Mouse (Mus musculus) cortical plate, adult 2 months (tissue): ENCODE measurements around the gene Slc25a45. TPM values are rescaled to one million over a fixed set of nuclear protein-coding genes. Genes with fewer than 3 reads are reported as not detected.
A peak's percentile ranks its signal among the peaks of the same experiment; 100 is the strongest.

Experiments
- H3K27ac ChIP-seq: fragments of 200-500 bp; 2 replicates; pipeline ENCODE4 v1.5.1; 2012; ENCODE audit warnings: low read length, control low read depth, inconsistent platforms; ENCODE audit not compliant: insufficient read depth
- H3K4me1 ChIP-seq: fragments of 200-500 bp; 2 replicates; pipeline ENCODE4 v1.6.1; 2011; ENCODE audit warnings: low read length; ENCODE audit not compliant: control insufficient read depth, insufficient read depth
- H3K4me3 ChIP-seq: fragments of 200-500 bp; 2 replicates; pipeline ENCODE4 v1.5.1; 2011; ENCODE audit warnings: mild to moderate bottlenecking, low read length, control low read depth; ENCODE audit not compliant: insufficient read depth
- CTCF ChIP-seq: fragments of 200-500 bp; IDR thresholded peaks from 2 replicates; pipeline ENCODE4 v1.5.1; 2011; ENCODE audit warnings: mild to moderate bottlenecking, control low read depth, low read length; ENCODE audit not compliant: insufficient read depth; ENCODE audit errors: extremely low read depth
- POLR2A ChIP-seq: fragments of 200-500 bp; IDR thresholded peaks from 2 replicates; pipeline ENCODE4 v1.6.1; 2011; ENCODE audit warnings: mild to moderate bottlenecking, low read length, control low read depth; ENCODE audit not compliant: insufficient read depth; ENCODE audit errors: extremely low read depth
- polyA plus RNA-seq: library from polyadenylated mRNA; depleted of rRNA; stranded (reverse); fragments of >200 nt; gene quantifications from 2 replicates; pipeline ENCODE4 v1.2.3, GENCODE M21; 2012

Gene Slc25a45
- polyA plus RNA-seq, 1 experiment, result 6.6 TPM

- no peak overlapping the region for H3K27ac ChIP-seq
- no peaks in the 10 kb centered on the region for H3K4me1 ChIP-seq
- no peak overlapping the region for H3K4me3 ChIP-seq
- peak; percentile 16; the same call in 1 of the 2 replicates for TF ChIP-seq CTCF
- no peak for TF ChIP-seq POLR2A
Observed at GRCm38 (mm10) chr19:5885838-5886237, 8.2 kb downstream of the Slc25a45 start.

DNA sequence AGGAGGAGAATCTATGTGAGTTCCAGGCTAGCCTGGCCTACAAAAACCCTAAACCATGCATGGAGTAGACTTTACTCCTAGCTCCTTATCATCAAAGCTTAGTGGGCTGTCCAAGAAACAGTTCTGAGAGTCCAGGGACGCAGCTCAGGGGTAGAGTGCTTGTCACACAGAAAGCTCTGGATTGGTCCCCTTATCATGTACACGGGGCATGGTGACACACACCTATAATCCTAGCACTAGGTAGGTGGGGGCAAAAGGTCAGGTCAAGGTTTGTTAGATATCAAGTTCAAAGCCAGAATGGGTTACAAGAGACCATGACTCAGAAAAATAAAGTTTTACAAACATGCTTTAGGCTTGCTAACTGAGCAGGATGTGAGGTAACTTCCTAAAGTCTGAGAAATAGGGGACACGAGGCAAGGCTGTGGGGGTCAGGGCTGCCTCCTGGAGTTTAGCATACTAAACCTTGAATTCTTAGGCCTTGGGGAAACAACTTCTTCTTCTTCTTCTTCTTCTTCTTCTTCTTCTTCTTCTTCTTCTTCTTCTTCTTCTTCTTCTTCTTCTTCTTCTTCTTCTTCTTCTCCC, 9.7 kb downstream of the Slc25a45 start:
- TF ChIP-seq POLR2A (no peak), CTCF (no peak)
- no peak overlapping the region for H3K4me3 ChIP-seq
- H3K27ac ChIP-seq, result no peak overlapping the region
- no peaks in the 10 kb centered on the region for H3K4me1 ChIP-seq

GRCm38 (mm10) chr19:5889211-5889610, 11.6 kb downstream of the Slc25a45 start:
- Histone ChIP-seq H3K4me1 (0 out of 2 replicates have a peak, but pooled peaks cover 2% of the 10 kb centered on the region), H3K27ac (no peak overlapping the region), H3K4me3 (no peak overlapping the region)
- TF ChIP-seq POLR2A (no peak), CTCF (no peak)

- H3K4me3 ChIP-seq, result no peak overlapping the region
- no peak overlapping the region for H3K27ac ChIP-seq
- H3K4me1 ChIP-seq, result 0 out of 2 replicates have a peak, but pooled peaks cover 2% of the 10 kb centered on the region
- TF ChIP-seq CTCF (no peak), POLR2A (no peak)
Observed at GRCm38 (mm10) chr19:5891521-5892258, 14.1 kb downstream of the Slc25a45 start.

DNA sequence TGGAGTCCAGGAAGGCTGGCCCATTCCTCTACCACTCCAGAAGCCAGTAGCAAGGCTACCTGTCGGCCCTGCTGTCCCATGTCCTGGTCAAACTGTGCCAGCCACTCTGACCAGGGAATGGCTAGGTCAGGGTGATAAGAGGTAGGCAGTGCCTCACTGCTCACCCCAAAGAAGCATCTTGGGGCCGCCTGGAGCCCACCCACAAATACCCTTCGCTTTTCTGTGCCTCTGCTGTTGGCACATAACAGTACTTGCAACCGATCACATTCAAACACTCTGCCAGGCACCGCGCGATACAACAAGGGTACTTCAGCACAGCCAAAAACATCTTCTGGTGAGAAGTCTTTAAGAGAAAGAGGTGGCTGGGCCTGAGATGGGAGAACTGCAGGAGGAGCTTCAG, 14.7 kb downstream of the Slc25a45 start:
- no peak overlapping the region for H3K27ac ChIP-seq
- no peak overlapping the region for H3K4me3 ChIP-seq
- no peak for TF ChIP-seq POLR2A
- TF ChIP-seq CTCF, result no peak
- 0 out of 2 replicates have a peak, but pooled peaks cover 2% of the 10 kb centered on the region for H3K4me1 ChIP-seq

DNA sequence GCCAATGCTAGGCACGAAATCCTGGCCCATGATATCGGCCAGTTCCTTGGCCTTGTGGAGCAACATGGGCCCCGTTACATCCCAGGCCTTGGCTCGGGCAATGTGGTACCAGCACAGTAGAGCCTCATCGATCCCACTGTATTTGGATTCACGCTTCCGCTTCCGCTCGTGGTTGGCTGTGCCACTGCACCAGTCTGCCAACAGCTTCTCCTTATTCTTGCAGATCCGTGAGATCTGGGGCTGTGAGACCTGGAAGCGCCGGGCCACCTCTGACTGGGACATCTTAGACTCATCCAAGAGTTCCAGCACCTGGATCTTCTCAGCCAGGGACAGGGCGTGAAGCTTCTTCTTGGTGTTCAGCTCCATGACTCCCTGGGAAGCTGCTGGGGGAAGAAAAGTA, 15.1 kb downstream of the Slc25a45 start:
- TF ChIP-seq POLR2A (no peak), CTCF (no peak)
- Histone ChIP-seq H3K27ac (no peak overlapping the region), H3K4me1 (0 out of 2 replicates have a peak, but pooled peaks cover 2% of the 10 kb centered on the region), H3K4me3 (no peak overlapping the region; the same call in 1 of the 2 replicates)

DNA sequence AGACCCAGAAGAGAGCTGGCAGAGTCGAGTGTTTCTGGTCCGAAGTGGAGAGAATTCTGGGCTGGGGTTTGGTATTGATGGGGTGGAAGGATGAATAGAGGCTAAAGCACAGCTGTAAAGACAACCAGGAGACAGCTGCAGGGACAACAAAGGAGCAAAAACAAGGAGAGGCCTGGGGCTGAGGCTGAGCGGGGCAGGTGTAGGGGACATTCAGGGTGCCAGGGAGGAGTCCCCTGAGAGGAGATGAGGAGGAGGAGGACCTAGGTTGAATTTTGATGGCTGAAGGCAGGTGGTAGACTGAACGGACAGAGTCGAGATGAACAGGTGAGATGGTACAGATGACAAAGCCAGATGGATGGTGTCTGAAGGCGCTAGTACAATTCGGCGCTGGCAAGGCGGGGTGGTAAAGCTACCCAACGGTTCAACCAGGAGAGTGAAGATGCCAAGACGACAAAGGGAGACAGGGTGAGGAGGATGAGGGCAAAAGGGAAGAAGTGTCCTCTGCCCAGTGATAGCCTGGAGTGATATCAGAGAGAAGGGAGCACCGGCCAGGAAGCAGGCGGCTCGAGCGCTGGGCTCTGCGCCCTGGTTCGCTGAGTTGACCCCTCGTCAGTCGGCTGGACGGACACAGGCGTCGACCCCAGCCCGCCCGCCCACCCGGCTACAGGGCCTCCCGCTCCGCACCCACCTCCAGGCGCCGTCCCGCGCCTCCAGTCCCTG, 15.8 kb downstream of the Slc25a45 start:
- H3K27ac ChIP-seq, result no peak overlapping the region
- 0 out of 2 replicates have a peak, but pooled peaks cover 2% of the 10 kb centered on the region for H3K4me1 ChIP-seq
- peak overlapping the region; percentile 64 for H3K4me3 ChIP-seq
- TF ChIP-seq CTCF (no peak), POLR2A (no peak)

DNA sequence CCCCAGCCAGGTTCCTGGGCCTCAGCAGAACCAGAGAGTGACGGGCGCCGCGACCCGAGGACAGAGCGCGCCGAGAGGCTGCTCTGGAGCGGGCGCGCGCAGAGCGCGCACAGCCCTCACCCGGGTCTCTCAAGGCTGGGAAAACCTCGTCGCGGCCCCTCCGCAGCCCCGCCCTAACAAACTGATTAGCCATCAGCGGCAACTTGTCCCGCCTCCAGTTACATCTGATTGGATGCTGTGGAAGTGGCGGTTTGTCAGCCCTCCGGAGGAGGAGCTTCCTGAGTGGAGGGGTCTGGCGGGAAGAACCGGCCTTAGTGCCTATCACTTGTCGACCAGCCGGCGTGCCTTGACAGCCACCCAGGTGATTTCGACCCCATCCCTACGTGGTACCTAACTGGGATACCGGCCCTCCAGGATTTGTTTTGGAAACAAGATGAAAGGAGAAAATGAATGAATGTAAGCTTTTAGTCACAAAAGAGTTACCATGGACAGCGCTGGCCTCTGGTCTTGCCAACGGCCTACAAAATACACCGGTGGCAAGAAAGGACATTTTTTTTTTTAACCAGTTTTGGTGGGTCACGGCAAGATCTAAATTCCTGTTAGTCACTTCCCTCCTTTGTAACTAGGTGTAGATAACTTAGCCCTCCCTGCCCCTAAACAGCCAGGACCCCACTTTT, 16.5 kb downstream of the Slc25a45 start, which contains the start of gene Tigd3:
Gene Tigd3 (minus strand): TSS at position 148 of the 677 bp plus-strand sequence.
- Histone ChIP-seq H3K4me3 (peak within 1 kb of the TSS; percentile 64), H3K4me1 (0 out of 2 replicates have a peak, but pooled peaks cover 2% of the 10 kb centered on the region), H3K27ac (no peak within 1 kb of the TSS)
- TF ChIP-seq POLR2A (peak; percentile 43; the same call in 1 of the 2 replicates), CTCF (no peak)

GRCm38 (mm10) chr19:5907275-5907674, 29.7 kb downstream of the Slc25a45 start:
- Histone ChIP-seq H3K4me3 (no peak overlapping the region), H3K27ac (no peak overlapping the region), H3K4me1 (peaks cover 3% of the 10 kb centered on the region; the same call in 1 of the 2 replicates)
- TF ChIP-seq CTCF (no peak), POLR2A (no peak)
